Mouse (Mus musculus): ENCODE data around the gene Syngr3.

Syngr3 gene

GRCm38 (mm10) chr17:24647493-24647892 lies 42.3 kb downstream of the Syngr3 start:
- intact Hi-C loops (cut with DNase I) = no loop called here

- intact Hi-C loops (cut with DNase I) = no loop called here
These were observed 43.4 kb downstream of the Syngr3 start for GRCm38 (mm10) chr17:24646381-24646780.

GRCm38 (mm10) chr17:24645916-24646315 lies 43.8 kb downstream of the Syngr3 start:
- intact Hi-C loops (cut with DNase I) = no loop called here

- intact Hi-C loops (cut with DNase I) = no loop called here
These were observed 44.7 kb downstream of the Syngr3 start for GRCm38 (mm10) chr17:24644875-24645721.

GRCm38 (mm10) chr17:24644030-24644715 lies 45.6 kb downstream of the Syngr3 start:
- intact Hi-C loops (cut with DNase I) = no loop called here

GRCm38 (mm10) chr17:24642791-24643343 lies 46.9 kb downstream of the Syngr3 start:
- intact Hi-C loops (cut with DNase I) = no loop called here

- intact Hi-C loops (cut with DNase I) = no loop called here
These were observed 47.8 kb downstream of the Syngr3 start for GRCm38 (mm10) chr17:24641944-24642343.

GRCm38 (mm10) chr17:24640581-24640980 lies 49.2 kb downstream of the Syngr3 start:
- intact Hi-C loops (cut with DNase I) = no loop called here

- intact Hi-C loops (cut with DNase I) = no loop called here
These were observed 49.6 kb downstream of the Syngr3 start for GRCm38 (mm10) chr17:24640119-24640518.

GRCm38 (mm10) chr17:24639571-24639988 lies 50.2 kb downstream of the Syngr3 start:
- intact Hi-C loops (cut with DNase I) = no loop called here

GRCm38 (mm10) chr17:24638840-24639239 lies 50.9 kb downstream of the Syngr3 start:
- intact Hi-C loops (cut with DNase I) = no loop called here

GRCm38 (mm10) chr17:24638214-24638613 lies 51.5 kb downstream of the Syngr3 start:
- intact Hi-C loops (cut with DNase I) = no loop called here

- intact Hi-C loops (cut with DNase I) = no loop called here
These were observed 52.8 kb downstream of the Syngr3 start for GRCm38 (mm10) chr17:24636781-24637481.

- intact Hi-C loops (cut with DNase I) = no loop called here
These were observed 54.1 kb downstream of the Syngr3 start for GRCm38 (mm10) chr17:24635694-24636093.
